Mouse (Mus musculus): ENCODE results near the gene Arid5b.

Gene Arid5b

DNA sequence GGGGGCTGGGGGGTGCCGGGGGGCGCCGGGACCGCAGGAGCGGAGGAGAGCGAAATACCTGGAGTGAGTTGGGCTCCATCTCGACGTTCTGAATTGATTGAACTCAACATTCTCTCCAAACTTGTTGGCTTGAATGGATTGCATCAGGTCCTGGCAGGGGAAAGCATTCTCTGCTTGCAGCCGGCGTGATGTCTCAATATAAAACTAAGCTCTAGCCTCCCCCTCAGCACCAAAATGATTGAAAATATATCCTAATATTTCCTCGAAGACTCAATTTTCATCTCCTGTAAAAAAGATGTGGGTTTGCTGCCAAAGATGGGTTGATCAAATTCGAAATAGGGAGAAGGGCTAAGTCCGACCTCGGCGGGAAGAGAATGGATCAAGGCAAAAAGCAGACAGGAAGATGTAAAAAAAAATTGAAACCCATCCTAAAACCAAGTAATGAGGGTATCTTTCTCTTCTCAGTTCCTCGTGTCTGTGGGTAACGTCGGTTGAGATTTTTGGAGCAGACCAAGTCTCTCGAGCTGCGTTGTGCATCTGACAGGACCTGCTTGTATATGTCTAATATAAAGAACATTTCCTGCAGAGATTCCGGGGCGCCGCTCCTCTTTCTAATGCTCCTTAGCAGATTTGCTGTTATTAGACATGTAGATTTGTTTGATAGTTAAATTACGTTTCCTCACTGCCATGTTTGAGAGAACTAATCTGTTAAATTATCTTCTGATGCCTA, at the start of gene Arid5b:
Arid5b (minus strand) TSS at position 109 of the 730 bp plus-strand sequence.
- peak; percentile 38 to 54 for DNase-seq (ENCODE audit: low spot score in 2 of 2)

DNA sequence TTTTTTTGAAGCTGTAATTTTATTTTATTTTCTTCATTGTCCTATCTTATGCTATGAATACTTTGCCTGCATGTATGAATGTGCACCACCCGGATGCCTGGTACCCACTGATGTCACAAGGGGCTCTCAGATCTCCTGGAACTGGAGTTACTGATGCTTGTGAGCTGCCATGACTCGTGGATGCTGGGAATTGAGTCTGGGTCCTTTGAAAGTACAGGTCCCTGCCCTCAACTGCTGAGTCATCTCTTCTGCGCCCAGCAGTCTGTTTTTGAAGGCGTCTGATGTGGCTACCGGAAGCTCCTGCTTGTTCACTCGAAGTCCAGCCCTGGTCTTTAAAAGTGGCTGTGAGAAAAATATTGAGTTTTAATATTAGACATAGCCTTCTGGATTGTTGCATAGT, 46.8 kb upstream of the Arid5b start:
- DNase-seq (ENCODE audit: low spot score in 2 of 2): no peak

DNA sequence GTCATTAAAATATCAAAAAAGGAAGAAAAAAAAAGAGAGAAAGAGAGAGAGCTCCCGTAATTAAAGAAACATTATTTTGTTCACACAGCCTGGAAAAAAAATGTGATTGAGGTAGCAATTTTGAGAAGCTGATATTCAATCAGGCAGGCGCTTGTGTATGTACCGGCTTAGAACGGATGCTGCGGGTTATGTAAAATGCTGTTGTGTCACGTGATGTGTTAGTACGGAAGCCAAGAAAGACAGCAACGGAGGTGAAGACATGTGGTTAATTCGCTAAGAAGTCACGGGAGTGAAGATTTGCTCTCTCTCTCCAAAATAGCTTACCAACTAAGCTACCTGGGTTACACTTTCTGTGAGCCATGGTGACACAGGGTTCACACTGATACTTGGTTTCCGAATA, 45.5 kb upstream of the Arid5b start:
- DNase-seq (ENCODE audit: low spot score in 2 of 2): peak in 1 of 2 experiments; percentile 23

DNA sequence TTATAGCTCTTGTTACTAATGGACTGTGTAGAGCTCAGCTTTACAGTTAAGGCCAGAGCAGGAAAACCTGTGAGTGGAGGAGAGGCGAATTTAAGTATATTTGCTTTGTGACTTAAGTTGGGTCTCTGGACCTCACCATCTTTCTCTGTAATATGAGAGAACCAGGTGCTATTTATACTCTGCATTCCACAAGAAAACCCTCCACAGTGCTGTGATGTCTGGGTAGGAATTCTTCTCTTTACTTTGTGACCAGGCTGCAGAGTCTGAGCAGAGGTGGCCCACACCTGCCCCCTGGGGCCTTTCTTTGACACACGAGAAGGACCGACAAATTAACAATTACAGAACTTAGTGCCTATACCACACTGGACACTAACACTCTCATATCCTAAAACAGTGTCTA, 44.6 kb upstream of the Arid5b start:
- no peak for DNase-seq (ENCODE audit: low spot score in 2 of 2)

DNA sequence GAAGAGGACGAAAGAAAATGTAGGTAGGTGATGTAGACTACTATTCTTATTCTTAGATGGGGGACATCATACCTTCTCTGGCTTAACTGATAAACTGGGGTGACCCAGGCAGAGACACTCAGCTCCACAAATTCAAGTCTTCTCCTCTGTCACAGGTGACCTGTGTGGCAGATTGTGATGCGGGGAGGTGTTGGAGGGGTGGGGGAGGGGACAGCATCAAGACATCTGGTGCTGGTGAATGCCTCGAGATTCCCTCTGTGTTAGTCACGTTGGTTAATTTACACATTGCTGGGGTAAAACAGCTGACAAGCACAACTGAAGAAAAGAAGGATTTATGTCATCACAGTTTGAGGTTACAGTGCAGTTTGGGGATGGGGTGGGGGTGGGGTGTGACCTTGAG, 42.4 kb upstream of the Arid5b start:
- no peak for DNase-seq (ENCODE audit: low spot score in 2 of 2)

DNA sequence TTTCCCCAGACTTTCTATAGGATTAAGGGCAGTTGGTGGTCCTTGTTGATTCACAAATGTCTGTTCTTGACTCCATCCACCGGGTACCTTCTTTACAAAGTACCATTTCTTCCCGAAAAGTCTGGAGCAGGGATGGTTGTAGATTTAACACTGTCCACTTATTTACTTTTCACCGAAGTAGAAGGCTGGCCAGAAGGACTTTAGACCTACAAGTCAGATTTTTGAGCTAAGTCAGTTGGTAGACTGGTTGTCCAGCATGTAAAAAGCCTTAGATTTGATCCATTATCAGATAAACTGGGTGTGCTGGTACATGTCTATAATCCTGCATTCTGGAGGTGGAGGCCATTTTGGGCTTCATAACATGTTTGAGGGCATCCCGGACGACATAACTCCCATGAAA, 42.0 kb upstream of the Arid5b start:
- no peak for DNase-seq (ENCODE audit: low spot score in 2 of 2)

DNA sequence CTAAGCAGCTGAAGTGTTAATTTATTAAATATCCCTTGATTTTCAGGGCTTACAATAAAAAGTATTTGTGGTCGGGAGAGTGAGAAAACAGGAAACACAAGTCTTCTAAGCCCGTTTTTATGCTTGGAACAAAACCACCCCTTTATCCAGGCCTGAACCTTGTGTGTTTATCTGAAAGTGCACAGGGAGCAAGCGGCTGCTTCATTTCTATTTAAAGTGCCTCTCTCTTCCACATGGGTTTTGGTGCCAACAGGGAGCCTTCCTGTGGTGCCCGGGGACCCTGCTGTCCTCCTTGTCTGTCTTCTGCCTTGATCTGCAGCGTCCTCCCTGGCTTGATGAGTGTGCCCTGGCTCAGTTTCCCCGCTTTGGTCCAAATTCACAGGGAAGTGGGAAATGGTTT, 40.9 kb upstream of the Arid5b start:
- DNase-seq (ENCODE audit: low spot score in 2 of 2): no peak

DNA sequence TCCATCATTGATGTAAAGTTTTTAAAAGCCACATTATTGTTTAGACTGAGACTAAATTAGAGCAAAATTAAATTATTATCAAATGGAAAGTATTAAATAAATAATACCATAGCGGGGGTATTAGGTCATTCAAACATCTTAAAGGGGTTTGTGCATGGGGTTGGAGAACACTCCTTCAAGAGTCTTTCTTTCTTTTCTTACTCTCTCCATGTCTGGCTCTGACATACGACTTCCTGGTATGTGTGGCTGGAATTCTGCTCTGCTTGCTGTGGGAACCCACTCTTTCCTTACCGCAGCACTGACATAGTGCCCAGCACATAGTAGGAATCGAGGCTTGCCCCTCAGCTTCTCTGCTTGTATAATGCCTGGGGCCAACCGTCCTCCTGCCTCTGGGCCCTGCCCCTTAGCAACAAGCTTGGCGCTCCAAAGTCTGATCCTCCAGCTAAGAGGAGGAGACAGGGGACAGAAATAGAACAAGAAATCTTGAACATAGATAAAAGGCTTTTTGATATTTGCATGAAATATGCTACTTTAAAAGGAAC, 40.0 kb upstream of the Arid5b start:
- DNase-seq (ENCODE audit: low spot score in 2 of 2): no peak

DNA sequence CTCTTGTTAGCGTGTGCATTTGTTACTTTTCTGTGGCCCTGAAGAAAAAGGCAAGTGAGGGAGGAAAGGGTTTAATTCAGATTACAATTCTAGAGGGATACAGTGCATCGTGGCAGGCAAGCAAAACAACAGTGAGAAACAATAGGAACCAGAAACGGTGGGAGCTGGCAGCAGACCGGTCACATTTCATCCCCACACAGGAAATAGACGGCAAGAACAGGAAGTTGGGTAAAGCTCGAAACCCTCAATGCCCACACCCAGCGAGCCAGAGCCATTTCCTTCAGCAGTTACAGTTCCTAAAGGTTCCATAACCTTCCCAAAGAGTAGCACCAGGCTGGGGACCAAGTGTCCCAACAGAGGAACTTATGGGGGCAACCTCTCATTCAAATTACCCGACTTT, 34.2 kb upstream of the Arid5b start:
- no peak for DNase-seq (ENCODE audit: low spot score in 2 of 2)

DNA sequence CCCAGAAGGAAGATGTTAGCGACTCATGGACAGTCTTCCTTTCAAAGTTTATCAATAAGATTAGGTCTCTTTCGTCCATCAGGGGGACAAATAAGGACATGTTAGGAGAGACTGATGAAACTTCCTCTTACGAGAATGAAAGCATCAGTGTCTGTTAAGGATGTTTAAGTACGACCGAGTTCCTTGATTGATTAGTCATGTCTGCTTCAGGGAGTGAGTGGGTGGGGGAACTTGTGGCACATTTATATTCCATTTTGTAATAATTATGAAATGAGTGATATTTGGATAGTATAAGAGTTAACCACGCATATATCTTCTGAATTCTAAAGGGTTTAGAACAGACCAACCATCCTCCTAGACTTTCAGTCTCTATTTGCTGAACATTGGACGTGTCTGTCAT, 22.5 kb upstream of the Arid5b start:
- no peak for DNase-seq (ENCODE audit: low spot score in 2 of 2)

DNA sequence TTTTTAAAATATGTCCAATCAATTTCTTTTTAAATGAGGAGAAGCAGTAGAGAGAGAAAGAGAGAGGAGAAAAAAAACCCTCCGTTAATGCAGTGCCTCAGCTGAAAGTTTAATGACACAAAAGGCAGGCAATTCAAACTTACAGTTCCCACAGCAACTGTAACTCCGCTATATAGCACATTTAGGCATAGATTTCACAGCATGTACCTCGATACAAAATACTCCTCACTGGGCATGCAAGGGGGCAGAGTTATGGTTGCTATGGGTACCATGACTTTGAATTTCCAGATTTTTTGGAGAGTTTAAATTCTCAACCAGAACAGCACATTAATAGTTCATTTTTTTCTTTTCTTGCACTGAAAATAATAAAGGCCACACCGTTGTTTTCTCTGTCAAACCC, 10.9 kb upstream of the Arid5b start:
- no peak for DNase-seq (ENCODE audit: low spot score in 2 of 2)

DNA sequence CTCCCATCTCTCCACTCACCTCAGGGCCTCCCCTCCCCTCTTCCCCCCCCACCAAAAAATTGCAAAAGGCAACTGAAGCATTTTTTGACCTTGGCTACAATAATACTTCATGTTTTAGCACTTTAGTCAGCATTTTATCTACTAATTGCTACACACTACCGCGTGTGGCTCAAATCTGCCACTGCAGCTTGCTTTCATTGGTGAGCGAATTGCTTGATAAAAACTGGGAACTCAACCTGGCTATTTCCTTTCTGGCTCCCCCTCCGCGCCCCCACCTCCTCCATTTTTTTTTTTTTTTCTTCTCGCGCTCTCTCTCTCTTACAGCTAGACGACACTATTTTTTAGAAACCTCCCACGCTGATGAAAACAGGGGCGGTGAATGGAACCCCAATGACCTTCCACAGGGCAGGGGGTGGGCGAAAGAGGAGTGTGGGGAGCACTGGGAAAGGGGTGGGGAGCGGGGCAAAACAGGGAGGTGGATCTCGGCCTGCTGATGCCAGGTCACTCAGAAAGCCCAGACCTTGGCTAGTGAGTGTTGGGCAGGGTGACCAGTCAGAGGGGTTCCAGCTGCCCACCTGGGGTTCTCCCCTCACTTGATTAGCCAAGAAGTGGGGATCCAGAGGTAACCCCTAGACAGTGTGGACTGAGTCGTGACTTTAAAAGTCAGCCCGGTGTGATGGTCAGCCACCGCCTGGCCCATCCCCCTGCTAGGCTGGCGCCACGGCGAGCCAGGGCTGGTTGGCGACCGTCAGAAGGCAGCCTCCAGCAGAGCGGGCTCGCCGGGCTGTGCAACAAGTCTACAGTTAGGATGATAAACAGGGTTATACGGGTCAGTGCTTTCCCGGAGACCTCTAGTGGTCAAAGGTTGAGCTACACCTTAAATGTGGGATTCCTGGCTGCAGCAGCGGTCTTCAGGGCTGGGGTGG, 4.2 kb upstream of the Arid5b start:
- DNase-seq (ENCODE audit: low spot score in 2 of 2): peak; percentile 44 to 51

DNA sequence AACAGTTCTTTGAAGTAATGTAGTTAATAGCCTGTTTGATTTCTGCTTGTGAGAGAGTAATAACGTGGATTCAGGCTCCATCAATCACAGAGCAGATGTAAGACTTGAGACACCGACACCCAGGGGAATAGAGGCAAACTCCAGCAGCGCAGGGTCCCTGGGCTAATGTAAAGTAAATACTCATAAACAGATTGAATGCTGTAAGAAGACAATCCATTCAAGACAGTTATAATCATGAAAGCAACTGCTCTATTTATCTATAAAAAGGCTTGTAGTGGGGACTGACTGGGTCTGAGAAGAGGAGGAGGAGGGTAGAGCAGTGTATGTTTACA, 3.2 kb upstream of the Arid5b start:
- no peak for DNase-seq (ENCODE audit: low spot score in 2 of 2)

DNA sequence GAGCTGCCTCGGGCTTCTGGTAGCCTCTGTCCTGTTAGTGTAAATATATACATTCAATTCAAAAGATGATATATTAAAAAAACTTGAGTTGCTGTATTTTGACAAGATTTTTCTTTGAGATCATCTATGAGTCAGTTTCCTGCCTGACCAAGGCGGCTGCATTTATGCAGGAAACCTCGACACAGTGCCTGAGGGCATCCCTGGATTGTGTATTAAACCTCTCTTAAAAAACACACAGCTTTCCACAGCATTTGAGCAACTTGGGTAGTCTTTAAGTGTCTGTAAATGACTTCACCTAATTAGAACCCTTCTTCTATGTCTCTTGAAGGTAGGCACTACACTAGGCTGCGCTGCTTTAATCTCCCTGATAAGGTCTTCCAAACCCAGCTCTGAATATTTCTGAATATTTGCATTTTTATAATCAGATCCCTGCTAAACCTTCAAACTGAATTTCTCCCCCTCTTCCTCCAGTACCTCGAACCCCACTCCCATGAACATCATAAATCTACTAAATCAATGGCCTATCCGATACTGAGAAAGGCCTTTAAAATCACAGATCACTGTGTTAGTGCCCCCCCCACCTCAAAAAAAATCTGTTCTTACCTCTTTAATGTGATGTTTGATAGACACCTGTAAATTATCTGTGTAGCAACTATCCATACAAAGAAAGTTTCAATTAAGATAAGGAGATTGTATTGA, 2.7 kb upstream of the Arid5b start:
- no peak for DNase-seq (ENCODE audit: low spot score in 2 of 2)

DNA sequence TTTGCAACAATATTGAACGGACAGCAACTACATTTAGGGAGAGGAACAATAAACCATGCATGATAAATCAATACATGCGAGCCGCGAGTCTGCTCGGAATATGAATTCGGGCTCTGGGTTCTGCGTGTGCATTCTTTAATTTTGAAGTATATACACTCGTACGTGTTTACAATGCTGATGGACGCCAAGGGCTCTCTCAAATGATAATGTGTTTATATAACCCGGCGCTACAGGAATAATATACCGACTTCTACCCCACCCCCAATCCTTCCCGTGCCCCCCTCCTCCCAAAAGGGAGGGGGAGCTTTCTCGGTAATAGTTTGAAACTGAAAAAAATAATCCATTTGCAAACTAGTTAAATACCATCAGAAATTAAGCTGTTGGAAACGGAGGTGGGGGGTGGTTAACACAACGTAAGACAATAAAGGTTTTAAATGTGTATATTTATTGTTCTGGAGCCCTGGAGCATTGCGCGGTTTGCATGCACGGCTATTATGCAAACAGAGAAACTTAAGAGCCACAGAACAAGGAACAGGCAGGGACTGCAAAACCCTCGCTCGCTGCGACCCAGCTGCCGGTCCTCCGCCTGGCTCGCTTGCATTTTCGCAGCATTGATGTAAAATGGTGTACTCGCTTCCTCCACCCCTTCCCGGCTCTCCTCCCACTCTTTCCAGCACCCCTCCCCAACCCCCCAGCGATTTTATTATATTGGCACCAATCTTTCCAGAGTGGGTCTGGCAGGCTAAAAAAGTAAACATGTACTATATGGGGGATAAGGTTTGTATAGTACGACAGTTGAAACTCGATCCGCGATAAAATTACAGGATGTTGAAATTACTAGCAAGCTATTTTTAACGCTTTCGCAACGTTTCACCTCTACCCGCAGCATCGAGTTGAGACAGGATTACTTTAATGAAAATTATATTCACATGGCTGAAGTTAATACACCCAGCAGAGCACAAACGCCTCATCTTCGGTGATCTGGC, 1.3 kb upstream of the Arid5b start:
- peak; percentile 52 to 70 for DNase-seq (ENCODE audit: low spot score in 2 of 2)

DNA sequence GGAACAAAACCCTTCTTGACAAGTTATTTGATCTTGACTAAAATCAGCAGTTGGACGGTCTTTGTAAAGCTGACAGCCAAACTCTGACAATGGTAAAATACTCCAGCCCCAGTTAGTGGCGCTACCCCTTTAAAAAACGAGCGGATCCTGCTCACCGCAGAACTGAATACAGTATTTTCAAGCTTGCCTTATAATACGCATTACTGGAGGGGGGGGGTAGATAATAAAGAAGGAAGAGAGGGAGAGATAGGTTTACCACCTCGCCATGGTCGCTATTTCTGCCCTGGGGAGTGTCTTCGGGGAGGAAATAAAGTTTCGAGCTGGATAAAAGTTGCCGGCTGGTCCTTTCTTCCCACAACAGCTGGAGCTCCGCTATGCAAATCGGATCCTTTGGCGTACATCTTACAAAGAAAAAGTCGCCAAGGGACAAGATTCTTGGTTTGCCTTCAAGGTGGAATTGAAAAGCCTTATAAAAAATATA, 829 bp downstream of the Arid5b start:
- peak; percentile 13 to 40 for DNase-seq (ENCODE audit: low spot score in 2 of 2)

DNA sequence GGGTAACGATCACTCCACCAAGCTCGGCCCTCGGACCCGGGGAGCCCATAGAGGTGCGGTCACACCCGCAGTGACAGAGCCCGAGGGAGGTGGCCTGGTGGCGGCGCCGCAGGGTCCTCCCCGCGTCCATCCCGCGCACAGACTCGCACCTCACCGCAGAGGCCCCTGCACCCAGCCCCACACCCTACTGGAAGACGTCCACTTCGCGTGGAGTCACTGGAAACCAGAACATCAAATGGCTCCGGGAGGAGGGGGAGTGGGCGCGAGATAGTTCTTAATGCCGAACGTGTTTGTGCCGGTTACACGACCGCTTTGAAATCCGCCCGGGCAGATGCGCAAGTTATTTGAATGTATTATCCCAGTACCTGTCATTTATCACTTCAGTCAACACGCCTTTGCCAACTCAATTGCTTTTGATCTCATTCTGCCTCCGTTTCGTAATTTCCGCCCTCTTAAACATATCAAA, 1.5 kb downstream of the Arid5b start:
- DNase-seq (ENCODE audit: low spot score in 2 of 2): peak; percentile 60 to 64

DNA sequence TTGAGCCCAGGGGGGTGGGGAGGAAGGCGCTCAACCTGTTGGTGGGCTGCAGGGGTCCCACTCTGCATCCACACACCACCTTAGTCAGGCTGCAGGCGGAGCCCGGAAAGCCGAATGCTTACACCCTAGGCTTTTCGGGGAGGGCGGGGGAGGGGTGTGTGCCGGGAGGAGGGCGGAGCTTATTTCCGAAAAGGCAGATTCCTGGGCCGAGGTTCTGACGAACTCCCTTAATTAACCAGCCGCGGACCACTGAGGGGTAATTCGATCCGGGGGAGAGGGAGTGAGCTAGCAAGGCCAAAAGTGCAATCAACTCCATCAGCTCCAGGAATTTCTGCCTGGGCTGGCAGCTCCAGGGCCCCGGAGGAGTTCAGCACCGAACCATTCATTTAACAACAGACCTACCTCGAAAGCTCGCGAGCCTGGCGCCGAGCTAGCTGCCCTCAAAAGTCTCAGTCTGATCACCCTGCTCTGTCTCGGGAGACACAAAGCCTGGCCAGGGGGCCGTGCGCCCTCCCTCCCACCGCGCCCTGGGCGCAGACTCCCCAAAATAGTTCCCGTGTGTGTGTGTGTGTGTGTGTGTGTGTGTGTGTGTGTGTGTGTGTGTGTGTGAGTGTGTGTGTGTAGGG, 2.1 kb downstream of the Arid5b start:
- peak; percentile 59 to 70 for DNase-seq (ENCODE audit: low spot score in 2 of 2)

DNA sequence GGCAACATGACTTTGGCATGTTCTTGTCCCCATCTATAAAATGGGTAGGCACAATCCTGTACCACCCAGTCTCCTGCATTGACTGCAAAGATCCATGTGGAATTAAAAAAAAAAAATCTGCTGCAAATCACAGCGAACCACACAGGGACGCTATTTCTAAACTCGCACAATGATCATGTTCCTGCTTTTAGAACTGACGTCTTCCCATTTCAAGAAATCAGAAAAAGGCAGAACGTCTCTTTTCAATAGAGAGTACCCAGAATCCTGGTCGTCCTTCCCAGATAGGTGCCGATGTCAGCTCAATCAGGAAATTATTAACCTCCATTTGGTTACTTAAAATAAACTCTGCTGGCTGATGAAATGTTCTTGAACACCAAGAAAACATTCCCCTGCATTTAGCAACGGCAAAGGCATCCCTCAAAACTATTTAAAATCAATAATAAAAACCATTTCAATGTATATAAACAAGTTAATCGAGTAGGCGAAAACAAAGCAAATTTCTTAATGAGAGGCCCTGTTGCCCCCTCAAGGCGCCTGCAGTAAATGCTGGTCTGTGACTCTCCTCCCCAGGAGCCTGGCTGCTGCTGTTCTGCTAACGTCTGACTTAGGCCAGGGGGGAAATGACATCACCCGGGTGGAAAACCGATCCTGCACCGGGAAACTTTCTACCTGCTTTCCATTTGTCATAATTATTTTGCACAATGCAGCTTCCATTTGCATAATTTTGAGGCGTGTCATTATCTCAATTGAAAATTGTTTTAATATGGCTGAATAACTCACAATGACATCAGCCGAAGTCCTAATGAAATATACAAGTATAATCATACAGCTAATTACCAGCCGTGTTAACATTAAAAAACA, 3.4 kb downstream of the Arid5b start:
- peak in 1 of 2 experiments; percentile 32 for DNase-seq (ENCODE audit: low spot score in 2 of 2)

Measured in right cerebral cortex, postnatal 36 days (tissue).